Mouse (Mus musculus) layer of hippocampus, postnatal 25 days (tissue): ENCODE results near the gene Prep. TPM values are rescaled to one million over a fixed set of nuclear protein-coding genes. Genes with fewer than 3 reads are reported as not detected.

Experiments
- DNase-seq, 2 experiments: peaks; one replicate each; pipeline ENCODE4 v3.0.0; 2022; ENCODE audit warnings: mixed read lengths in 2 of 2, low spot score in 1 of 2; ENCODE audit errors: extremely low spot score in 1 of 2
- total RNA-seq, 2 experiments: library from RNA; stranded (reverse); gene quantifications; 2 replicates each; pipeline ENCODE4 v1.2.3; 2021

The Prep gene
- total RNA-seq = 10 to 100 TPM in 1 of 2 experiments, 1 to 10 TPM in 1; 9.5 to 10.3 TPM

DNA sequence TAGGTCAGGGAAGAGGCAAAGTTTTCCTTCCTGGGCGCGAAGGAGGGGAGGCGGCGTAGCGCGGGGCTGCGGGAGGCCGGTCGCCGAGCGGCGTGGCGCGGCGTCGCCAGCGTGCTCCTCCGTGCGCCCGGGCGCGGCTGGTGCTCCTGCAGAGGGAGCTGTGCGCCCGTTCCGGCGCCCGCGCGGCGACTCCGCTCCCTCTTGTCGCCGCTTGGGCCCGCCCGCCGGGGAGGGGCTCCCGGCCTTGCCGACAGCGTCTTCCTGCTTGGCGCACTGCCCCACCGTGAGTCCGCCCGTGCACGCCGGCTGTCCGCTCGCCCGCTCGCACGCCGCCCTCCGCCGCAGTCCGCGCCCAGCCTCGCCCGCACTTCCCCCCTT lies at the start of gene Prep:
Gene Prep (plus strand): TSS at position 273 of the 378 bp plus-strand sequence.
- peak; percentile 82 to 84 for DNase-seq

DNA sequence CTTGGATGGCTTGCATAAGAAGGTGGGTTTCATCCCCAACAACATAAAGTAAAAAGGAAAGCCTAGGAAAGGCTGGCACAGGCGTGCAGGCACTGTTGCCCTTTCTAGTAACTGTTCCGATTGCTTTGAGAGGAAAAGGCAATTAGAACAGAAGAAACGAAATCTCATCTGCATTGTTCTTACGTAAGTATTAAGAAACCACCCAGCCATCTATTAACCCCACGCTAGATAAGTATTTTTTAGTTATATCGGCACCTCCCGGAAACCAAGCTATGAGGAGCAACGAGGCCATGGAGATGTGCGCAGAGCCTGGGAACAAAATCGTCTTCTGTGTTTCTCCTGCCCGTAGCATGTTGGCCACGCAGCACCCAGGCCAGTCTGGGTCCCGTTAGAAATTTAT lies 49.7 kb upstream of the Prep start:
- no peak for DNase-seq

DNA sequence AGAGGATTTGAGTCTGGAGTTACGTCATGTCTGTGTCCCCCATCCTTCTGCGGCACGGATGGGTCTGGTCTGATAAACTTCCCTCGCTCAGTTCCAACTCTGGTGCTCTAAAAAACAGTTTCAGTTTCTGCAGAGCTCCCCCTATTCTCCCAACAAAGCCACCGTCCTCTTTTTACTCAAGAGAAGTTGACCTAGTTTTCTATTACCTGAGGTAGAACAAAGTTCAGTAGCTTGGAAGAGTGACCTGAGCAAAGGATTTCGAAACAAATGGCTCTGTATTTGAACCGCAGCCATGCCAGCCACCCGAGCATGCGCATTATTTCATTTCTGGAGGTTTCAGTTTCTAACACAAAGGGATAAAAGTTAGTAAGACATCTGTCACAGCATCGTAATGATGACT lies 49.2 kb upstream of the Prep start:
- no peak for DNase-seq

DNA sequence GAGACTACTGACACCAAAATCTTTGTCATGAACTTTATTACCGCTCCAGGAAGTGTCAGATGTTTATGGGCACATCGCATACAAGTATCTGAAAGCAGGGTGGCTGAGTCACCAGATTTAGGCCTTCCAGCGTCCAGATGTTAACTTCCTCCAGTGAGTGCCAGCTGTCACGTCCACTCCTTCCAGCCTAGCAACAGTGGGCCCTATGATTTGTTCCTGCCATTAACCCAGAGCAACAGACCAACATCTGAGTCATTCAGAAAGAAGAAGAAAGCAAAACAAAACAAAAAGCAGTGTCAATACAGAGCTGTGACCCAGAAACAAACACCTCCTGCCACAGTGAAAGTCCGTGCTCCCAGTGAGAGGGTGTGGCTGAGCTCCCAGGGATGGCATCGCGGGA lies 47.6 kb upstream of the Prep start:
- DNase-seq = no peak

DNA sequence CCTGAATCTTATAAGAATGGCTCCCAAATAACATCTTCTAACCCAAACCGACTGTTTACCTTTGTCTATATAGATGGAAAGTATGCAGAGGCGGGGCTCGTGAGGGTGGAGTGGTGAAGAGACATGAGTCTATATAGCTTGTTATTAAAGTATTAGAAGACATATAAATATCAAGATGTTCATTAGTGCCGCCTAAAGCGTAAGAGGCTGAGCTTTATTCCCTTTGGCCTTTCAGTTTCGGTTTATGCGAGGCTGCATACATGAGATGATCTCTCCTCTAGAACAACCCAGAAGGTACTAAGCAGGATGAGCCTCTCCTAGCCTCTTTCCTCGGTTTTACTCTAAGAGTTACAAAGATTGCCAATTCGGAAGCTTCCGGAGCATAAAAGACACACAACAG lies 47.2 kb upstream of the Prep start:
- DNase-seq = no peak

DNA sequence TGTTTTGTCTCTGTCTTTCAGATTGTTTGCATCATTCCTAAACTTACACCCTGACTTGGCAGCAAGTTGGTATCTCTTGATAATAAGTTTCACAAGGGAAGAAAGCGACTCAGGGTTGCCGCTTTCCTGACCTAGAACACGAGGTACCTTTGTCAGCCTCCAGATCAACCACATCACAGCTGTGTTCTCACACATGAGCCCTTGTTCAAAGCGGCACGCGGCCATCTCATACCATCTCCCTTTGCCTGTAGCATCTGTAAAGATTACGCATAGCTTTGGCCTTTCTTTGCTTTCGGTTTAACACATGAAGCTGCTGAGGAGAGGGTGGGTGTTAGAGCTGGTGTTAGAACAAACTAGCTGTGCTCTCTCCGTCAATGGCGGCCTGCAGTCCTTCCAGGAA lies 46.7 kb upstream of the Prep start:
- DNase-seq = no peak

DNA sequence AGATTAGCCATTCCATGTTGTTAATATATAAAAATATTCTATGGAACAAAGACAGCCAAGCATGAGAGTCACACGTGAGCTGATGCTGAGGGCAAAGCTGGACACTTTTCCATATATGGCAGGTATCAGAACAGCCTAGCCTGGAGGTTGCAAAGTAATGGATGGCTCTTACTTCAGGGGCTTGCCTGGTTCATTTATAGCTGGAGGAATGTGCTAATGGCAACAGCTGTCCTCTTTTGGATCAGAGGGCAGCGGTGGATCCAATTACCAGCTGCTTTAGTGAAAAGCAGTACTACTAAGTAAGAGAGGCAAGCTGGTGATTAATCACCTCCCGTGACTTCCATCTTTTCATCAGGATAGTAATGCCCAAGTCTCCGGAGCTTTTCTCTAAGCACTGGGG lies 41.8 kb upstream of the Prep start:
- DNase-seq = no peak

DNA sequence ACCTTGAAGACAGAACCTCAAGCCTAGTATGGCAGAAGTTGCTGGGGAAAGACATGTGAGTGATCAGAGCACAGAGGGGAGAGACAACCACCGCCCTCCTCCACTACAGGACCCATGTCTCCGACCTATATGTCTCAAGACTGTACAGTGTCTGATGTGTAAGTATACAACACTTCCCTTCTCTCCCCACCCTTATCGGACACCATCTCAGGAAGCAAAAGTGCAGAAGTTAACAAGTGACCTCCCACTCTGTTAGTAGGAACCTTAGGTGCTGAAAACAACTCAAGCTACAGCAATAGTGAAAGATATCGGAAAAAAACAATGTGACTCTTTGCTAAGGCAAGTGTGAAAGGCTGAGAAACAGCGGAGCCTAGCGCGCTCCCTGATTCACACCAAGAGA lies 40.1 kb upstream of the Prep start:
- no peak for DNase-seq

DNA sequence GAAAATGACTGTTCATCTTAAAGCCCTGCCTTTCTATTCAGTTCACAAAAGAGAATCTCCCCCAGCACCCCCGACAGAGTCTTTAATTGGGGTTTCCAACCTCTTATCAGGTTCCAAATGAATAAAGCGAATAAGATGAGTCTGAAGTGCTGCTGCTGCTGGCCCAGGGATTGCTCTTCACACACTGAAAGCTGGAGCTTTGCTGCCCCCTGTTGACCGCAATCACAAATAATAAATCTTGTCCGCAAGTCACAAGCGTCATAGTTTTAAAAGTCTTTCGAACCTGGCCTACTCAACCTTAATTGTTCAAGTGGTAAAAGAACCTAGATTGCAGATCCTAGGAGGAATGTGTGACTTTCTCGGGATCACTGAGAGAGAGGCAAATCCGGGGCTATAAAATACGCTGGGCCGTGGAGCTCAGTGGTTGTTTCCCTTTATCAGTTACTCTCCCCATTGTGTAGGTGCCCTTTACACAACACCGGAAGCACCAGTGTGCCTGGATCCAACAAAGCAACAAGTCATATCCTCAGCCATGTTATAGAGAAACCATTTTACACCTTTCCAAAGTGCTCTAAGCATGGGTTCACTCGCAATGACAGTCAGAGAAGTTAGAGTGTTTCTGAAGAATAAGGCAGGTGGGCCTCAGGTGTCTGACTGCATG lies 21.6 kb upstream of the Prep start:
- peak; percentile 53 to 92 for DNase-seq

DNA sequence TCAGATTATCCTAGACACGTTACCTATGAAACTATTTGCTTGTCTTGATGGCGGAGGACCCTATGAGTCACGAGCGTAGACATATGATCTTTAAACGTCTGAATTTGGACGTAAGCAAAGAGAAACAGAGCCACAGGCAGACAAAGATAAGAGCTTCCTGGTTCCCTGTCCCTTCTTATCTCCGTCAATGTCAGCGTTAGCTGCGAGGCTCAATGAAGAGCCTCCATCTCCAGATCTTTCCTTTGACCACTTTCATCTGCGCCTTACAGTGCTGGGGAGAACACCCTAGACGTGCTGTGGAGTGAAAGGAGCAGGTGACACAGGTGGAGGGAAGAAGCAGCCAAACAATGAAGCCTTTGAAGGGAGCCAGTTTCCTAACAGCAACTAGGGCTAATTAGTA lies 18.8 kb upstream of the Prep start:
- no peak for DNase-seq

DNA sequence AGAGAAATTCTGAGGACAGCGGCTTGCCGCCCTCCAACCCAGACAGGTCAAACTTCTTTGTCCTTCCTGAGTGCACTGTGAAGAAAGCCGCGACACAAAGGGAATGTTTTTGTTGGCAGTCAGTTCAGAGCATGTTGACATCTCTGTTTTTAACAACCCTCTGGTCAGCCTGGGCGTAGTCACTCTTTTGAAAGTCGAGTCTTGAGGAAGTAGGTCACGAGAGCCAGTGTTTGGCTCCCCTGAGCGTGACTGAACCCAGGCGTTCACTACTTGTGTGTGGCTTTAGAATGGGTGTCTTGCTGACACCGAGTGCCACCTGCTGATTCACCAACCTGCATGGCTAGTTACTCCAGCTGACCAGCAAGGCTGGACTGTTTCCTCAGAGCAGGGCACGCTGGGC lies 18.4 kb upstream of the Prep start:
- DNase-seq = no peak

DNA sequence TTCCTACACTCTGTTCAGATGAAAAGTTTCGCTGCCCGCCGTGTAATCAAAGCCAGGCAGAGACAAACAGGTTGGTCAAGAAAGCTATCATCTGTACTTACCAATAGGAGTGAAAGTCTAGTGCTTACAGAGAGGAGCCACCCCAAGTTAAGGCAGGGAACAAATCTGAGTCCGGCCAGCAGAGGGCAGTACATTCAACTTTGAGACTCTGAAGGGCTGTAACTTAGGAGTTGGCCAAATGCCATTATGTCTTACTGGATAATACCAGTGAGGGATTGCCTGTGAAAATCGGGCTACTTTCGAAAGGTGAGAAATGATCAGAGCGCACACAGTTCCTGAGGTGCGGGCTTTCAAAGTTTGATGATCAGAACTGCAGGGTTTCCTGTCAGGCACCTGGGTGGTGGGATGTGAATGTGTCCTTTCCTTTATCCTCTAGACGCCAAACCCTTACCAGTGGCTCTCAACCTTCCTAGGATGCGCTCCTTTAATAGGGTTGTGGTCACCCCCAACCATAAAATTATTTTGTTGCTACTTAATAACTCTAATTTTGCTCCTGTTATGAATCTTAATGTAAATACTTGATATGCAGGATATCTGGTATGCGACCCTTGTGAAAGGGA lies 15.8 kb upstream of the Prep start:
- DNase-seq = peak; percentile 45 to 79

DNA sequence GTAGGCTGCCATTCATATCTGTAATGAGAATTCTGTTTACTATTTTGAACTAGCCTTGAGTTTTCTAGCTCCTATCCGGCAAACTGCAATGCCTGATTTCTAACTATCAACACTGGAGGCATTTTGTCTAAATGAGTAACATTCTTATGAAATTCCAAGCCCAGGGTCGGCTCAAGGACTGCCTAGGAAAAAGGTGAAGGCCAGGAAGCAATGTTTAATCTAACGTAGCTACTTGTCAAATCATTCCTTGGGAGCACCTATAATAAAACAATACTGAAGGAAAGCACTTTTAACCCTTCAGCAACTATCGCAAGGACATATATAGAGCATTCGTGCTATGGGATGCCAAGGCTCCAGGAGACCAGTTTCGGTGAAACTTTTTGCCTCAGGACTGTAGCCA lies 8.6 kb upstream of the Prep start:
- DNase-seq = no peak

DNA sequence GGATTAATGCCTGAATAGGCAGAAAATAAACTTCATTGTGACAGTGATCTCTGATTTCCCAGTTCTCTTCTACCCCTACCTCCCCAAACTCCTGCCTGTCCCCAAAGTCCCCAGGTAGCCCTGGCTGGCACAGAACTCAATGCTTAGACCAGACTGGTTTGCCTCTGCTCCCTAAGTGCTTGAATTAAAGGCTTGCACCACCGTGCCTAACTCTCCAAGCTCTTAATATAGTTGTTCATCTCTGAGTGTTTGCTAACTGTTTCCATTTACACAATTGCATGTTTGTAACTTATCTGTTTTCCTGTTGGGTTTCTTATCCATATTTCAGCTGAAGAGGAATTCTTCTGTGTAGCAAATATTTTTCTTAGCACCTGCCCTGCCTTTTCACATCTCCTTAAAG lies 6.2 kb upstream of the Prep start:
- DNase-seq = no peak

DNA sequence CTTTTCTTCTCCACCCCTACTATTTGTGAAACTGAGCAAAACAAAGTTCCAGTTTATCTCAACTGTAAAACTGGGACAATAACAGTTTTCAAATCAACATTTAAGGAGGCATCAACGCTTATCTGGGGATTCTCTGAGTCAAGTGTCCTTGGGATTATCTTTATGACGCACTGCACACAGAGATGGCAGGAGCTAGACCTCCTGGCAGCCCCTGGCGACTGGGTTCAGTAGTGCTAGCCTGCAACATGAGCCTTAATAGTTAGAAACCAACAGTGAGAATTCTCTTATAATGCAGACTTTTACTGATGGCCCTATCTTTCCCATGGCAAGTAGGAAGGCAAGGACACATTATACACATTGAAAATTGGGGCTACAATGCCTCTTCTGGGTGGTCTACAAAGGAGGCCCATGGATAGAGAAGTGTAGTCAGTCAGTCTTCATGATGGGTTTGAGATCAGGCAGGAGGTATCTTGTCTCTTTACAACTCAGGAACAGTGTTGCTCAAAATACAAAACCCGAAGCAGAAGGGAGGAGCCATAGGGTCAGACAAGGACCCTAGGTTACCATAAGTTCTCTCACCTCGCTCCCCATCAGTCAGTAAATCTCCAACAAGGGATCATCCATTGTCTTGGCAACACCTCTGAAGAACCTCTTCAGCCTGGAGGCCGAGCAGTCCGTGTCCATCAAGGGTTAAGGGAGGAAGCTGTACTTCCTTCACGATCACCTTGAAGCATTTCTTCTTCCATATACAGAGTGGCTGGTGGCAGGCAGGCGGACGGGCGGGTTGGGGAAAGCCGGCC lies 672 bp upstream of the Prep start:
- DNase-seq = no peak

DNA sequence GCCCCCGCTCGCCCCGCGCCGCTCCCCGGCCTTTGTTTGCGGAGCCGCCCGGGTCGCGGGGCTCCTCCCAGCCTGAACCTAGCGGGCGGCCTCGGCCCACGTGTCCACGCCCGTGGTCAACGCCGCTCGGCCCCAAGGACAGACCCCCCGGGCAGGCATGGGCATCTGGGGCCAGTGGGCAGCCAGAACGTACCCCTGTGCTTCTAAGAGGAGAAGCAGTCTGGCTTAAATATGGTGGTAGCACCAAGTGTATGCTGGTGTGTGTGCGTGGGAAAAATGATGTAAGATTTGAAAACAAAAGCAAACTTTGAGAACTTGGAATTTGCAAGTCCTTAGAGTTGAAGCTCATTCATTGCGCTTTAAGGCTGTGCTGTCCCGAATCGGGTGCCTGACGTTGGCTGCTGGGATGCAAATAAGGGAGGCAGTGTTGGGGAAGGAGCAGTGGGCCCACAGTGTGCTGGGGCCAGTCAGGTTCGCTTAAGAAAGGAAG lies 478 bp downstream of the Prep start:
- no peak for DNase-seq

DNA sequence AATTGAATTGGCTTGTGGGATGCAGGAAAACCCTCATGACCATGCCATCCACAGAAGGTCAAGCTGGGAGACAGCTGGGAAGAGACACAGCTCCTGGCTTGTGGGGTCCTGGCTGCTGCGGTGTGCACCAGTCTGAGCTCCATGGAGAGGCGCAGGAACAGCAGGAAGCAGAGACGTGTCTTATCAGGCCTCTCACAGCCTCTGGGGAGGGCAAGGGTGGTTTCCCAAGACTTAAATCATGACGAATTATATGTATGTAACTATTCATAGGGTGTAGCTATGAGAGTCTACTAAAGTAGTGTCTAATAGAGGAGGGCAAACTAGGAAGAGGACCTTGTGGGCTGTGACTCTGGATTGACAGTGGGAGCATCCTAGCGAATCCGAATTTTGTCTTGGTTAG lies 2.6 kb downstream of the Prep start:
- DNase-seq = no peak

DNA sequence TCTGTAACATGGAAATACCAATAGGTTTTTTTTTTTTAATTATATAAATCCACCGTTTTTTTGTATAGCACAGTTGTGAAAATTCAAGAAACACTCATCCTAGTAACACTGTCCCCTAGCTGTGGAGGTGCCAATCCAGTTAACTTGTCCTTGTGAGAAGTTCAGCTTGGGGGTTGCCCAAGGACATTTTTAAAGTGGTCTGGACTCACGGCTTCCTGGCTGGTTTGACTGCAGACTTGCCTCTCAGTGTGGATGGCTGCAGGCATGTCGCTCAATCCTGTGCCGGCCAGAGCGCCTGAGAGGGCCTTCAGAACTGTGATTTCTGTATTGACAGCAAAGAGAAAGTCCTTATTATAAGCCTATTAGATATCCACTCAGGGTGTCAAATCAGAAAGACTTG lies 3.4 kb downstream of the Prep start:
- no peak for DNase-seq

DNA sequence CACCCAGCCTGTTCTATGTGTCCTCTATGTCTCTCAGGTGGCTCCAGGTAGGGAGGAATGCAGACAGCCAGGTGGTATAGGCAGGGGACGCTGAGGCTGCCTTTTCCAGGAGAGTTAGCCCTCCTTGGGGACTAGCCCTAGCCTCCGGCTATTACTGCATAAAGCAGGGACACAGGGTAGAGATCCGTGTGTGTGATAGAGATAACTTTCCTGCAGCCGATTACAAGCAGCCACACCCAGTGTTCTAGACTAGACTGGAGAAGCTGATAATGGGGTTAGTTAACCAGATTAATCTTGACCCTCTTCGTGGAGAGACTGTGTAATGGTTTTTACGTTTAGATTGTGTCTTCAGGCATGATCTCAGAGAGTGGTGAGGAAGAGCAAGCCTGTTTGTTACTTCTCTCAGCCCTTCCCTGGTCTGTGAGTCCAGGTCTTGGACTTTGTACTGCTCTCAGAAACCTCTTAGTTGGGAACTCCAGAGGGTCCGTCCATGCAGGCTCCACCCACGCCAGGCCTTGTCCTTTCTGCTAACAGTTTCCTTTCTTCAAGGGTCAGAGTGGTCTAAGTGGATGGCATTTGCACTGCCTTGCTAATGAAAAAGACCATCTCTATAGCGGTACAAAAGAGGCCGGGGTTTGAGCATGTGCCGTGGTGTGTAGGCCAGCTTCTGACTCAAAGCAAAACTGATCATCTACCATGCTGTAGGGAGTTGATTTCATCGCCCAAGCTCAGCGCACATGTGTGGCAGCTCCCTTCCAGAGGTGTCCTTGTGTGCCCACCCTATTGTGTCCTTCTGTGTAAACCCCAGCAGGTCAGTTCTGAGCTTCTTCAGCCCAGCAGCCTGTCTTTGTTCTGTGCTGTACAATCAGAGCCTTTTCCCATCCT lies 4.2 kb downstream of the Prep start:
- no peak for DNase-seq

DNA sequence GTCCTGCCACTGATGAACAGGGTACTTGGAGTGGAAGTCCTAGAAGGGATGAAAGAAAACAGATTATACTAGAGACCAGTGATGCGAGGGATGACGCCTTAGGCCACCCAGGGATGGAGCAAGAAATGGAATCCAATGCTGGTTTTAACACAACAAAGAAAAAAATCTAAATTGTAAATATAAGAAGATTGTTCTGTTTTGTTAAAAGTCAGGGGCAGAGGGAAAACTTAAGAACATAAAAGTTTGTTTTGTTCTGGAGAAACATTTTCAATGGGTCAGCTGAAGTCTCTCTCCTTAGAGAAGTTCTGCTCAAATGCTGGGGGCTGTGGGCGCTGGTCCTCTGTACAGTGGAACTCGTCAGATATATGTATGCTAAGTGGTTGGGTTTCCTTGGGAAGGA lies 5.3 kb downstream of the Prep start:
- no peak for DNase-seq

DNA sequence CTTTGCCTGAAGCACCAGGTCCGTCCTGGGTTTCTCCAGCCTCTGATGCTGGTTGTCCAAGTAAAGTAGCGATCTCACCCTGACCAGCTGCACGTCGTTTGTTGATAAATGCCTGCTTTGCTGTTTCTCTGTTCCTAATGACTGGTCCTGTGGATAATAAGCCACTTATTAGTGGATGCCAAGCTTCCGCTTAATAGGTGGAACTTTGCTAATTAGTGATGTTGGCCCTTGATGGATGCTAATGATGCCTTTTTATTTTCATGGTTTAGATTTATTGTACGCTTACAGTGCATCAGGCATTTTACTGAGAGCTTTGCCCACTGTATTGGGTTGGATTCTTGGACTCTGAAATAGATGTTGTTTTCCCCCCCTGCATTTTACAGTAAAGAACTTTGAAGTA lies 7.5 kb downstream of the Prep start:
- DNase-seq = no peak
